Mouse (Mus musculus) embryonic fibroblast, embryonic 13.5 days (primary cell): ENCODE measurements around the gene Dock4.

ENCODE experiments used
- CTCF ChIP-seq: IDR thresholded peaks from 2 replicates; pipeline ENCODE4 v1.5.1; 2011; ENCODE audit warnings: mild to moderate bottlenecking, control low read depth, low read length, moderate library complexity, borderline replicate concordance; ENCODE audit not compliant: insufficient read depth
- POLR2A ChIP-seq: IDR thresholded peaks from 2 replicates; pipeline ENCODE4 v1.6.1; 2011; ENCODE audit warnings: low read depth, mild to moderate bottlenecking, control low read depth, low read length, moderate library complexity

DNA sequence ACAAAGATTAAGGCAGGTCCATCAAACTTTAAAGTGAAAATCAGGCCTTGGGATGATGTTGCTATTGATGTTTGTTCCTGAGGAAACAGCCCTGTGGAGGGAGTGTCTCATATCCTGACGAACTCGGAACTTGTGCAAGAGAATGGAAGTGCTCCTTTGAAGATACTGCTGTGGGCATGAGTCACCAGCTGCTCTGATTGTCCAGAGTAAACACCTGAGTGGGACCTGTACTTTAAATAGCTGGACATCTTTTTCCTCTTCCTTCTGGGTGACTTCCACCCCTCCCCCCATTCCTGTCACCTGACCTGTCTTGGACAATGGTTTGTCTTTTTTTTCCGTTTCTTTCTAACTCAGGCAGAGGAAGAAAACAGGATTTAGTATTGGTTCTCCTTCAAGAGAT, 13.2 kb downstream of the Dock4 start:
- TF ChIP-seq CTCF (no peak), POLR2A (no peak)
